Mouse (Mus musculus) kidney, postnatal 4 days (tissue): ENCODE measurements around the gene Itpr2.
"Not testable (repeated sequence)": the region's sequence is repeated elsewhere in the genome, so short reads cannot be mapped to it uniquely, and the experiment has no call there.

Experiments
- DNase-seq, 2 experiments: peaks; one replicate each; pipeline ENCODE4 v3.0.0; 2021; ENCODE audit warnings: mixed read lengths in 2 of 2

The Itpr2 gene

DNA sequence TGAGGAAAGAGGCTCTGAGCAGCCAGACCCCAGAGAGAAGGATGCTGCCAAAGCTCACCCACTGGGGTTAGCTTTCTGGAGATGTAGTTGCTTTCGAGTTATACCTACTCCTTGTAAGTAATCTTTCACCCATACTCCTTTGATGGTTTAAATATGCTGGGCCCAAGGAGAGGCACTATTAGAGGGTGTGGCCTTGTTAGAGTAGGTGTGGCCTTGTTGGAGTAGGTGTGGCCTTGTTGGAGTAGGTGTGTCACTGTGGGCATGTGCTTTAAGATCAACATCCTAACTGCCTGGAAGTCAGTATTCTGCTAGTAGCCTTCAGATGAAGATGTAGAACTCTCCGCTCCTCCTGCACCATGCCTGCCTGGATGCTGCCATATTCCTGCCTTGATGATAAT lies 37.4 kb downstream of the Itpr2 start:
- not testable (repeated sequence) for DNase-seq

GRCm38 (mm10) chr6:146464014-146464644 lies 37.9 kb downstream of the Itpr2 start:
- no peak for DNase-seq

- peak; percentile 23 to 26 for DNase-seq
Observed at GRCm38 (mm10) chr6:146460936-146461335, 41.1 kb downstream of the Itpr2 start.

DNA sequence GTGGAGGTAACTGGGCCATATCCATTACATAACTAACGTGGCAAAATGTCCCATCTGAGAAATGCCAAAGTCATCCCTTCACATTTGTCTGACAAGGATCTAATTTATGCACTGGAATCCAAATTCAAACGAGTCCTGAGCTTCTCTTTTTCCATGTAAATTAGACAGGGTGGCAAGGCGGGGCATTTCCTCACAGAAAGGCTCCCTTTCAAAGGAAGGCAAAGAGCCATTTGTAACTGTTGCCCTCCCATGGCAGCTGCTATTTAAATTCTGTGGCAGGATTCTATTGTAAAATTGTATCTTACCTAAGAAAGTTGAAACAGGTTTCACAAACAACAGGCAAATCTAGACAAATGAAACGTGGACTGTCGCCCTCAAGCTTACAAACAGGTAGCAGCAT lies 43.6 kb downstream of the Itpr2 start:
- no peak for DNase-seq

- DNase-seq = no peak
Observed at GRCm38 (mm10) chr6:146456741-146457140, 45.3 kb downstream of the Itpr2 start.

DNA sequence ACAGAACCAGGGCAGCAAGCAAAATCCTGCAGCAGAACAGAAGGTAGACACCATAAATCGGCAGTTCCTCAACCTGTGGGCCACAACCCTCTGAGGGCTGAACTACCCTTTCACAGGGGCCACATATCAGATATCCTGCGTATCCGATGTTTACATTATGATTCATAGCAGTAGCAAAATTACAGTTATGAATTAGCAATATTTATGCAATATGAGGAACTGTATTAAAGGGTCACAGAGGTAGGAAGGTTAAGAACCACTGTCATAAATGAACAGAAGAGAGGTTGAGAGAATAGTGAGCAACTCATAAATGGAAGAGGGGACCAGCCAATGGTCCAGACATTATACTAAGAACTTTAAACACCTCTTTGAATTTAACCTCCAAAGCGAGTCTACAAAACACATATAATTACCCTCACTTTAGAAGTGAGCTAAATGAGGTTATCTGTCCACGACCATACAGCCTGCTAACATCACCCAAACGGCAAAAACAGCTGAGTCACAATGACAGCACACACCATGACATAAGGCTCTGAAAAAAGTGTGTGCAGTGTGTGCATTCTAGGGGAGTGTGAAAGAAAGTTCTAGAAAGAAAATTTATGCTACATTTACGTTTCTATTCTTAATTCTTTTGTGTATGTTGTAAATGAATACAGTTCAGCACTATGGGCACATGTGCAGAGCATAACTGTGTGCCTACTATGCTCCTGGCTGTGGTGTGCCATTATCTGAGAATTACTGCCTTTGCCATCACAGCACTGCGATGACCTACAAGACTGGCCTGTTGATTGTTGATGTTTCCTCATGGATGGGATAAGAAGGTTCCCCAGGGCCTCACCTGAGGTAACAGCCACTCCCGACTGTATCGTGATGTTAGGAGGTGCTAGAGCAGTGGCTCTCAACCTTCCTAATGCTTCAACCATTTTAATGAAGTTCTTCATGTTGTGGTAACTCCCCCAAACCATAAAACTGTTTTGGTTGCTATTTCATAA lies 47.2 kb downstream of the Itpr2 start:
- DNase-seq = no peak

DNA sequence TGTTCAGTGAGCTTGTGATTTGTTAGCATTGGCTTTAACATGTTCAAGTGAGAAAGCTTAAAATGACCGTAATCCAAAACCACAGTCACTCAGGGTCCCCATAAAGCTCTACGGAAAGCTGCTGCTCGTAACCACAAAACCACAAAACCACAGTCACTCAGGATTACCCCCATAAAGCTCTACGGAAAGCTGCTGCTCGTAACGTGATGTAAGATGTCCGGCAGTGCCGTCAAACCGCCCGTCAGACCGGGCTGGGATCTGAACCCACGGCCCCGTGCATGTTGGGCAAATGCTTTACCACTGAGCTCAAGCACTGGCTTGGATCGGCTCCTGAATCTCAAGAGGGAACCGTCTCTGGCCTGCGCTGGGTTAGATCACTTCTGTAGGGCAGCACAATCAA lies 49.5 kb downstream of the Itpr2 start:
- DNase-seq = no peak

DNA sequence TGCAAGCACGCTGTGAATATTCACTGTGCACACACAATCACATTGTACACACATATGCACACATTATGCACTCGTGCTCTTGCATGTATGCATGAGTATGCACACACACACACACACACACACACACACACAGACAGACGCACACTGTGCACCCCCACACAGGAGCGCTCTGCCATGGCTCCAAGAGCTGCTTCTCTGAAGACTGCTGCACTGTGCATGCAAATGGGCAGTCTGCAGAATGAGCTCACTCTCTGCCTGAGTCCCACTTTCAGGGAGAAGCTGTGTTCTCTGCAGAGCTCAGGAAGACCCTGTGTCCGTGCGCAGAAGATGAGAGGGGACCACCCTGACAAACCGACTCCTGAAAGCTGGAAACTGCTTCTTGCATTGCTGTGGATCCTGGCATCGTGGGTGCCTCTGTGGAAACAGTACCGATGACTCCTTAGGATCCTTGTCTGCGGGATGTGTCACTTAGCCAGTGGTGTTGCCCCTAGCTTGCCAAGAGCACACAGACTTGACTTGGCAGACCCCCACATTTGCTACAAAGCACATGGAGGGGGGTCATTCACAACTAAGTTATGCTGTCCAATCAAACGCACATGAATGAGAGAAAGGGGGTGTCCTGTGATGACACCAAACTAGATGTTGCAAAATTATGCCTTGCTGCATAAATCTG lies 55.9 kb downstream of the Itpr2 start:
- DNase-seq = no peak

DNA sequence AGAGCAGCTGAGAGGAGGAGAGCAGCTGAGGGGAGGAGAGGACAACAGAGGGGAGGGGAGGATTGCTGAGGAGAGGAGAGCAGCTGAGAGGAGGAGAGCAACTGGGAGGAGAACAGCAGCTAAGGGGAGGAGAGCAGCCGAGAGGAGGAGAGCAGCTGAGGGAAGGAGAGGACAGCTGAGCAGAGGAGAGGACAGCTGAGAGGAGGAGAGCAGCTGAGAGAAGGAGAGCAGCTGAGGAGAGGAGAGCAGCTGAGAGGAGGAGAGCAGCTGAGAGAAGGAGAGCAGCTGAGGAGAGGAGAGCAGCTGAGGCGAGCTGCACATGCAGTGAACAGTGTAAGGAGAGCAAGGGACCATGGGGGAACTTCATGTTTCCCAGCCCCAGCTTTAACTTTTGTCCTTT lies 62.2 kb downstream of the Itpr2 start:
- DNase-seq = no peak

DNA sequence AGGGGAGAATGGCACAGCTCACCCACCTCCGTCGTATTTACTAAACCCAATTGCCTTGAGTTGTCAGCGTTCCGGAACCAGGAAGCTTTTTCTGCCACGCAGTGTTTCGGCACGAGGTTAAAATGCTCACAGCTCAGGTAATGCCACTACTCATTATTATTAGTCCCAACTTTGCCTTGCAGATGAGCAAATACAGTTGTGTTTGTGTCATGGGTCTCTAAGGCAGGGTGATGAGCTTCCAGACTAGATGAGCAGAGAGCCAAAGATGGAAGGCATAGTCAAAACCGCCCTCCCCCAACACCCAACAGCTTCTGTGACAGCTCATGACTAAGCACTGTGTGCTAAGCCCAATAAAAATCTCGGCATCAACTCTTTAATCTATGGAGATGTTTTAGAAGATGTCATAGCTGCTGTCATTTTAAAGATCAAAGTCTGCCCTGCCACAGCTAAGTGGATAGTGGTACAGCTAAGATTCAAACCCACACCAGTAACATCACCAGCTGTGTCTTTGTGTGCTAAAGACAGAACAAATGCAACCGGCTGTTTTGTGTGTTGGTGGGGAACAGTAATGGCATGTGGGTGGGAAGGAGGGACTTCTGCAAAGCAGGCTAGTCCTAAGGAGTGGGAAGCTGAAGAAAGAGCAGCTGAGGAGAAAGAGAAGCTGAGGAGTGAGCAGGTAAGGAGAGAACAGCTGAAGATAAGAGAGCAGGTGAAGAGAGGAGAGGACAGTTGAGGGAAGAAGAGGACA lies 62.8 kb downstream of the Itpr2 start:
- DNase-seq = no peak

- no peak for DNase-seq
Observed at GRCm38 (mm10) chr6:146438057-146438456, 64.0 kb downstream of the Itpr2 start.

DNA sequence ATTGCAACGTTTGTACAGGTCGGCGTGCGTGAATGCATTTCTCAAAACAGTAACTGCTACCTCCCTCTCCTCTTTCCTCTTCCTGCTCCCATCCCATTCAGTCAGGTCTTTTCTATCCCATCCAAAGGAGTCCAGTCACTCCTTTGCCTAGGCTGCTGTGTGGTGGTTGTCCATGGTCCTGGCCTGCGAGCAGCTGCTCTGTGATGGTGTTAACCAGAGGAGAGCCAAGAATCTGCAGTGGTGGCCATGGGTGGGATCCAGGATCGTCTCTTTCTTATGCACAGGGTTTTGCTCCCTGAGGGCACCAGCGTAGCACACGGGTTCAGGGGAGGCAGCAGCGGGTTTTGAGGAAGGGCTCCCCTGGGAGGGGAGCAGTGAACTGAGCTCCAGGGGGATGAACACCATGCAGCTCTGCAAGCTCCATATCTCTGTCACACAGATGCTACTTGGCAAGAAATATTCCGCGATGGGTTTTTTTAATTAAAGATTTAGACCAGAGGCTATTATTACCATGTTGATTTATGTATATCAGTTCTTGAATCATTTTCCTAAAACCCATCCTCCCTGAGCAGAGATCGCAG lies 65.0 kb downstream of the Itpr2 start:
- DNase-seq = peak; percentile 57 to 63

- no peak for DNase-seq
Observed at GRCm38 (mm10) chr6:146434217-146434616, 67.8 kb downstream of the Itpr2 start.

DNA sequence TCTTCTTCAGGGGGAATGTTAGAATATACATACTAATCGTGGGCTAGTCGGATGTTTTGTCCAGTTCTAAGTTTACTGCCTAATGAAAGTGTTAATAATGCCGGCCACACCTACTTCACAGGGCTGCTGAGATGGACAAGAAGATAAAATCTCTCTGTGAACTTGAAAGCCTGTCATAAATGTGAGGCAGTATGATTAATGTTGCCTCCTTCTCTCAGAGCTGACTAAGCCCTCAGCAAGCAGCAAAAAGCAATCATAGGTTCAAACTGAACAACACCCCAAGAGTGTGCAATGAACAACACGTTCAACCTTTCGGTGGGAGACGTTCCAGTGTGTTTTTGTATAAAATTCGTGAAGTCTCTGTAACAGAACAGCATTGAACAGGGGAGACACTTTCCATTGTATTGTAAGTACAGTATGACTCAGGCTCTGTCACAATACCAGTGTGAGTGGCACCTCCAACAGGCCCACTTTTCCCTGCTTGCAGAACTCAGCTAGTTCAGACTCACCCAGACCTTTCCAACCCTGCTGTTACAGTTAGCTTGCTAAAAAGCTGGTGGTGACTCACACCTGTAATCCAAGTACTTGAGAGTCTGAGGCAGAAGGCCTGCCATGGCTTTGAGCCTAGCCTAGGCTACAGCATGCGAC lies 69.7 kb downstream of the Itpr2 start:
- no peak for DNase-seq

- no peak for DNase-seq
Observed at GRCm38 (mm10) chr6:146431777-146432176, 70.2 kb downstream of the Itpr2 start.

- DNase-seq = peak; percentile 56 to 69
Observed at GRCm38 (mm10) chr6:146429694-146430380, 72.2 kb downstream of the Itpr2 start.

DNA sequence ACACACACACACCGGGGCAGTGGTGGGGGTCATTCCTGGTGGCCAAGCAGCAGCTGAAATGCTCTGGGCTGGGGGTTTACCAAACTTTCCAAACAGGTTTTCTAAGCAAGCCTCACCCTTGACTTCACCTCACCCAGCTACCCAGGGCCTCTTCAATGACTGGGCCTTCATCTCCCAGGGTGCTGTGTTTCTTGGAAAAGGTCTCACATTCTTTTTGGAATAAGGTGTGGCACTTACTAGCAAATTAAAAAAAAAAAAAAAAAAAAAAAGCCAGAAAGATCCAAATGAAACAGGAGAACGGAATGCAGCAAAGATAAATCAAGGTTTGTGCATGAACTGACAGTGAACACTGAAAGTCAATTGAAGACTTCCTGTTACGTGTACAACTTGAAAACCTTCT lies 77.2 kb downstream of the Itpr2 start:
- no peak for DNase-seq

- DNase-seq = no peak
Observed at GRCm38 (mm10) chr6:146424326-146424725, 77.7 kb downstream of the Itpr2 start.

DNA sequence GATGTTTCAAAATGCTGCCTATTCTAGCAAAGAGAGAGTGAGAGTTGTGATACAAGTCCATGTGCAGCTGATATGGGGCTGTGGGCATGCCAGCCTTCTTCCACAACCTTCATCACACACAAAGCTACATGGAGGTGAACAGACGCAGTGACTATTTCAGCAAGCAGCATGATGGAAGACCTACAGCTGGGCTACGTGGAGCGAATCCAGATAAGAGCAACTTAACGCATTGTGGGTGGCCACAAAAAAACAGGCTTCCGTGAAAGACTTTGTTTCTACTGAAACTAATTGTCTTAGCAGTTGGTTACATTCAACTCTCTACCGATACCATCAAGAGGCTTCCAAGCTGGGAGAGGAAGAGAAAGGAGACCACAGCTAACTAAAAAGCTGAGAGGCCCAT lies 81.3 kb downstream of the Itpr2 start:
- DNase-seq = no peak

DNA sequence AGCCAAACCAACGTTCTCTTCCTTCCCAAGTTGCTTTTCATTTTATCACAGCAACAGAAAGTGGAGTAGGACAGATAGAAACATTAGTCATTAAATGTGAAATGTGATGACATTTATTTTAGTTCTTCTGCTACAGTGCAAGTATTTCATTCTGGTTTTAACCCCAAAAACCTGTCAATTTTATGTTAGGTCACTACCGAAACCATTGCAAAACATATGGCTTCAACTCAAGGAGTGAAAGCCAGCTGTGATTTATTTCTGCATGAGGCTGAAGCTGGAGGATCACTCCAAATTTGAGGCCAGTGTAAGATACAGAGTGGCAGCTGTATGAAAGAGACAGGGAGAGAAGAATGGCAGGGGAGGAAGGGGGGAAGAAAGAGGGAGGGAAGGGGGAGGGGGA lies 85.6 kb downstream of the Itpr2 start:
- DNase-seq = no peak

- DNase-seq = no peak
Observed at GRCm38 (mm10) chr6:146414094-146414493, 87.9 kb downstream of the Itpr2 start.
